Mouse (Mus musculus) mouse trophoblast stem cell (cell line): Measurements from ENCODE around the gene Phlpp2.

ENCODE experiments used
- in situ Hi-C, 2 experiments: fragments of 300-500 bp; cut with MseI, MboI; formaldehyde crosslinking; loops; 2 replicates in 1 of 2; 3 replicates in 1 of 2; pipeline ENCODE4 v1.15.1; 2025

Gene Phlpp2

GRCm38 (mm10) chr8:109962896-109963295, 94.6 kb downstream of the Phlpp2 start:
- in situ Hi-C loops: loop anchor here (10.0 kb wide), 1 partner anchor 112 kb away; the partner anchor contains the start of gene Zfp612 (in 2 of the 2)

GRCm38 (mm10) chr8:109963421-109963820, 95.1 kb downstream of the Phlpp2 start:
- in situ Hi-C loops: loop anchor here (10.0 kb wide), 1 partner anchor 111 kb away; the partner anchor contains the start of gene Zfp612 (in 2 of the 2)

- in situ Hi-C loops: loop anchor here (10.0 kb wide), 1 partner anchor 111 kb away; the partner anchor contains the start of gene Zfp612 (in 2 of the 2)
Measured at GRCm38 (mm10) chr8:109964106-109964505, 95.8 kb downstream of the Phlpp2 start.

- in situ Hi-C loops: loop anchor here (10.0 kb wide), 1 partner anchor 106 kb away; the partner anchor contains the start of gene Zfp612 (in 2 of the 2)
Measured at GRCm38 (mm10) chr8:109968837-109969236, 100.5 kb downstream of the Phlpp2 start.

- in situ Hi-C loops: loop anchor here in 1 of 2 experiments (5.0 kb wide), 1 partner anchor 37 kb away; no protein-coding TSS in a partner anchor
Measured at GRCm38 (mm10) chr8:109970323-109970722, 102.0 kb downstream of the Phlpp2 start.

GRCm38 (mm10) chr8:109972901-109973300, 104.6 kb downstream of the Phlpp2 start:
- in situ Hi-C loops: loop anchor here in 1 of 2 experiments (5.0 kb wide), 1 partner anchor 34 kb away; no protein-coding TSS in a partner anchor

- in situ Hi-C loops: no loop called here
Measured at GRCm38 (mm10) chr8:109979339-109979738, 111.0 kb downstream of the Phlpp2 start.

- in situ Hi-C loops: no loop called here
Measured at GRCm38 (mm10) chr8:109982386-109983105, 114.2 kb downstream of the Phlpp2 start.

GRCm38 (mm10) chr8:109983944-109984343, 115.6 kb downstream of the Phlpp2 start:
- in situ Hi-C loops: no loop called here

- in situ Hi-C loops: no loop called here
Measured at GRCm38 (mm10) chr8:109986384-109986783, 118.0 kb downstream of the Phlpp2 start.

- in situ Hi-C loops: no loop called here
Measured at GRCm38 (mm10) chr8:109987776-109988175, 119.4 kb downstream of the Phlpp2 start.

- in situ Hi-C loops: no loop called here
Measured at GRCm38 (mm10) chr8:109989151-109989550, 120.8 kb downstream of the Phlpp2 start.

- in situ Hi-C loops: no loop called here
Measured at GRCm38 (mm10) chr8:109990224-109990623, 121.9 kb downstream of the Phlpp2 start, which contains the start of gene Tat. Gene Tat (plus strand): TSS chr8:109990437.

GRCm38 (mm10) chr8:109992166-109992565, 123.8 kb downstream of the Phlpp2 start:
- in situ Hi-C loops: no loop called here

- in situ Hi-C loops: no loop called here
Measured at GRCm38 (mm10) chr8:109992951-109993350, 124.6 kb downstream of the Phlpp2 start.
